Mouse (Mus musculus): ENCODE measurements around the gene Tex37.

The Tex37 gene

GRCm38 (mm10) chr6:70918827-70919226, at the start of gene Tex37:
Tex37 (minus strand) TSS chr6:70918927.
- in situ Hi-C loops (cut with MboI, MseI), result no loop called here

- in situ Hi-C loops (cut with MboI, MseI), result no loop called here
Measured at GRCm38 (mm10) chr6:70968291-70968690, 49.6 kb upstream of the Tex37 start.

- in situ Hi-C loops (cut with MboI, MseI), result no loop called here
Measured at GRCm38 (mm10) chr6:70967422-70967821, 48.7 kb upstream of the Tex37 start.

- in situ Hi-C loops (cut with MboI, MseI), result no loop called here
Measured at GRCm38 (mm10) chr6:70965694-70966093, 47.0 kb upstream of the Tex37 start.

GRCm38 (mm10) chr6:70964116-70964830, 45.5 kb upstream of the Tex37 start:
- in situ Hi-C loops (cut with MboI, MseI), result no loop called here

GRCm38 (mm10) chr6:70957341-70957940, 38.7 kb upstream of the Tex37 start:
- in situ Hi-C loops (cut with MboI, MseI), result no loop called here

- in situ Hi-C loops (cut with MboI, MseI), result no loop called here
Measured at GRCm38 (mm10) chr6:70956936-70957335, 38.2 kb upstream of the Tex37 start.

GRCm38 (mm10) chr6:70956285-70956912, 37.7 kb upstream of the Tex37 start, which contains the start of gene Foxi3:
Foxi3 (plus strand) TSS chr6:70956531.
- in situ Hi-C loops (cut with MboI, MseI), result no loop called here

- in situ Hi-C loops (cut with MboI, MseI), result no loop called here
Measured at GRCm38 (mm10) chr6:70955841-70956240, 37.1 kb upstream of the Tex37 start.

GRCm38 (mm10) chr6:70955291-70955800, 36.6 kb upstream of the Tex37 start:
- in situ Hi-C loops (cut with MboI, MseI), result no loop called here

GRCm38 (mm10) chr6:70954040-70954439, 35.3 kb upstream of the Tex37 start:
- in situ Hi-C loops (cut with MboI, MseI), result no loop called here

- in situ Hi-C loops (cut with MboI, MseI), result no loop called here
Measured at GRCm38 (mm10) chr6:70953274-70953673, 34.5 kb upstream of the Tex37 start.

- in situ Hi-C loops (cut with MboI, MseI), result loop anchor here (10.0 kb wide), 1 partner anchor 193 kb away; no protein-coding TSS in a partner anchor
Measured at GRCm38 (mm10) chr6:70931801-70932200, 13.1 kb upstream of the Tex37 start.

- in situ Hi-C loops (cut with MboI, MseI), result loop anchor here (10.0 kb wide), 1 partner anchor 417 kb away; no protein-coding TSS in a partner anchor
Measured at GRCm38 (mm10) chr6:70921274-70922074, 2.7 kb upstream of the Tex37 start.

GRCm38 (mm10) chr6:70912396-70912765, 6.3 kb downstream of the Tex37 start:
- in situ Hi-C loops (cut with MboI, MseI), result no loop called here

- in situ Hi-C loops (cut with MboI, MseI), result no loop called here
Measured at GRCm38 (mm10) chr6:70911668-70912395, 6.9 kb downstream of the Tex37 start.

- in situ Hi-C loops (cut with MboI, MseI), result no loop called here
Measured at GRCm38 (mm10) chr6:70910285-70910684, 8.4 kb downstream of the Tex37 start.

GRCm38 (mm10) chr6:70909572-70909971, 9.2 kb downstream of the Tex37 start:
- in situ Hi-C loops (cut with MboI, MseI), result no loop called here

GRCm38 (mm10) chr6:70903689-70904088, 15.0 kb downstream of the Tex37 start:
- in situ Hi-C loops (cut with MboI, MseI), result no loop called here

GRCm38 (mm10) chr6:70899594-70900003, 19.1 kb downstream of the Tex37 start:
- in situ Hi-C loops (cut with MboI, MseI), result no loop called here

GRCm38 (mm10) chr6:70898166-70898565, 20.6 kb downstream of the Tex37 start:
- in situ Hi-C loops (cut with MboI, MseI), result no loop called here

Measured in T-helper 1 cell (primary cell).